Mouse (Mus musculus): Measurements from ENCODE around the gene Ssxb2.
"Not testable (repeated sequence)": the region's sequence is repeated elsewhere in the genome, so short reads cannot be mapped to it uniquely, and the experiment has no call there.

Ssxb2 gene

GRCm38 (mm10) chrX:8461626-8462025, at the start of gene Ssxb2:
TSS of gene Ssxb2 (minus strand) at chrX:8461726.
- not testable (repeated sequence) for DNase-seq

GRCm38 (mm10) chrX:8413005-8413404, 48.5 kb downstream of the Ssxb2 start, which contains the start of gene Ssxb1:
TSS of gene Ssxb1 (plus strand) at chrX:8413305.
- not testable (repeated sequence) for DNase-seq

Measured in cerebellum, adult 18-20 months (tissue).